Mouse (Mus musculus) liver, embryonic 14.5 days (tissue): ENCODE data around the gene Srxn1. TPM values are rescaled to one million over a fixed set of nuclear protein-coding genes. Genes with fewer than 3 reads are reported as not detected.
"Not testable (repeated sequence)": the region's sequence is repeated elsewhere in the genome, so short reads cannot be mapped to it uniquely, and the experiment has no call there.

ENCODE experiments used
- ATAC-seq: fragments of 200-750 bp; cut with Nextera tagmentation; 2 replicates; pipeline ENCODE4 v1.8.0; 2017; ENCODE audit warnings: moderate number of reproducible peaks, mild to moderate bottlenecking, moderate library complexity; ENCODE audit not compliant: insufficient read depth
- DNase-seq, 3 experiments: peaks; one replicate each; pipeline ENCODE4 v3.0.0-alpha.2; 2012 to 2013; ENCODE audit warnings: low read depth in 3 of 3, low spot score in 3 of 3
- H3K27ac ChIP-seq: fragments of 300-500 bp; sonication (generic); 2 replicates; pipeline ENCODE4 v1.5.1; 2014; ENCODE audit warnings: moderate library complexity, mild to moderate bottlenecking, control low read depth, inconsistent platforms
- H3K27me3 ChIP-seq: fragments of 300-500 bp; sonication (generic); 2 replicates; pipeline ENCODE4 v1.6.1; 2014; ENCODE audit warnings: mild to moderate bottlenecking, low read length, moderate library complexity; ENCODE audit not compliant: control insufficient read depth, insufficient read depth
- H3K36me3 ChIP-seq: fragments of 300-500 bp; sonication (generic); replicated peaks from 2 replicates; pipeline ENCODE4 v1.6.1; 2014; ENCODE audit warnings: low read depth; ENCODE audit not compliant: control insufficient read depth, insufficient read depth
- H3K4me1 ChIP-seq, 2 experiments: fragments of 200-500 bp in 1 of 2; fragments of 300-500 bp in 1 of 2; sonication (generic) in 1 of 2; replicated peaks; 2 replicates each; pipeline ENCODE4 v1.6.1; 2012 to 2014; ENCODE audit warnings: antibody characterized with exemption in 1 of 2, inconsistent platforms in 1 of 2, low read length in 1 of 2; ENCODE audit not compliant: control insufficient read depth in 2 of 2, insufficient read depth in 2 of 2
- H3K4me2 ChIP-seq: fragments of 300-500 bp; sonication (generic); 2 replicates; pipeline ENCODE4 v1.6.1; 2014; ENCODE audit warnings: low read depth, mild to moderate bottlenecking, control low read depth, moderate library complexity
- H3K4me3 ChIP-seq, 2 experiments: fragments of 200-500 bp in 1 of 2; fragments of 300-500 bp in 1 of 2; sonication (generic) in 1 of 2; 2 replicates each; pipeline ENCODE4 v1.5.1; 2012 to 2014; ENCODE audit warnings: low read depth in 2 of 2, low read length in 2 of 2, mild to moderate bottlenecking in 2 of 2, control low read depth in 1 of 2, inconsistent platforms in 1 of 2, moderate library complexity in 1 of 2; ENCODE audit not compliant: insufficient read depth in 1 of 2
- H3K9ac ChIP-seq: fragments of 300-500 bp; sonication (generic); replicated peaks from 2 replicates; pipeline ENCODE4 v1.6.1; 2014; ENCODE audit warnings: mild to moderate bottlenecking, control low read depth, moderate library complexity
- H3K9me3 ChIP-seq: fragments of 300-500 bp; sonication (generic); 2 replicates; pipeline ENCODE4 v1.6.1; 2016; ENCODE audit warnings: low read length, mixed read lengths; ENCODE audit not compliant: control insufficient read depth
- CTCF ChIP-seq: IDR thresholded peaks from 2 replicates; pipeline ENCODE4 v1.5.1; 2016; ENCODE audit warnings: antibody characterized with exemption, low read depth, control low read depth
- EP300 ChIP-seq: IDR thresholded peaks from 2 replicates; pipeline ENCODE4 v1.6.1; 2016; ENCODE audit warnings: antibody characterized with exemption, low read depth
- WGBS: fragments of 180-500 bp; shearing (Covaris S2); extraction: QIAGEN DNeasy Blood & Tissue Kit; methylation state at CpG from one replicate; pipeline ENCODE4 v1.1.7; 2014; ENCODE audit not compliant: insufficient replicate concordance; 5-methylcytosine and 5-hydroxymethylcytosine counted together
- polyA plus RNA-seq, 2 experiments: library from polyadenylated mRNA; depleted of rRNA in 1 of 2; stranded (reverse) in 1 of 2; unstranded in 1 of 2; fragments of >200 nt; fragmentation: Nextera tagmentation in 1 of 2; extraction: Ambion mirVana in 1 of 2; gene quantifications; 2 replicates each; pipeline versions ENCODE4 v1.2.1 to v1.2.3; 2012 to 2014

Srxn1 gene
- polyA plus RNA-seq (2012; rRNA removed), result 11.0 and 13.3 TPM in 2 replicates
- polyA plus RNA-seq (2014; fragmentation: Nextera tagmentation; extraction: Ambion mirVana), result 10.6 and 13.5 TPM in 2 replicates

GRCm38 (mm10) chr2:152105318-152106224, at the start of gene Srxn1:
Gene Srxn1 (plus strand): TSS chr2:152105516.
- Histone ChIP-seq H3K9ac (peak within 1 kb of the TSS; percentile 99), H3K9me3 (no peaks in the 10 kb centered on the region), H3K4me3 (peak within 1 kb of the TSS; percentile 61 to 90), H3K4me1 (peaks cover 8 to 13% of the 10 kb centered on the region in 2 experiments; a peak in 3 of 4 replicates), H3K27ac (peak within 1 kb of the TSS; percentile 88), H3K36me3 (peaks cover 4% of the 10 kb centered on the region), H3K4me2 (peak within 1 kb of the TSS; percentile 76), H3K27me3 (no peaks in the 10 kb centered on the region)
- under 1% methylated on average over 82 of the region's 84 CpGs for WGBS
- TF ChIP-seq CTCF, result peak; percentile 70
- TF ChIP-seq EP300, result peak; percentile 71
- peak; percentile 96 for ATAC-seq
- DNase-seq, result peak; percentile 81 to 85 (median 81)

DNA sequence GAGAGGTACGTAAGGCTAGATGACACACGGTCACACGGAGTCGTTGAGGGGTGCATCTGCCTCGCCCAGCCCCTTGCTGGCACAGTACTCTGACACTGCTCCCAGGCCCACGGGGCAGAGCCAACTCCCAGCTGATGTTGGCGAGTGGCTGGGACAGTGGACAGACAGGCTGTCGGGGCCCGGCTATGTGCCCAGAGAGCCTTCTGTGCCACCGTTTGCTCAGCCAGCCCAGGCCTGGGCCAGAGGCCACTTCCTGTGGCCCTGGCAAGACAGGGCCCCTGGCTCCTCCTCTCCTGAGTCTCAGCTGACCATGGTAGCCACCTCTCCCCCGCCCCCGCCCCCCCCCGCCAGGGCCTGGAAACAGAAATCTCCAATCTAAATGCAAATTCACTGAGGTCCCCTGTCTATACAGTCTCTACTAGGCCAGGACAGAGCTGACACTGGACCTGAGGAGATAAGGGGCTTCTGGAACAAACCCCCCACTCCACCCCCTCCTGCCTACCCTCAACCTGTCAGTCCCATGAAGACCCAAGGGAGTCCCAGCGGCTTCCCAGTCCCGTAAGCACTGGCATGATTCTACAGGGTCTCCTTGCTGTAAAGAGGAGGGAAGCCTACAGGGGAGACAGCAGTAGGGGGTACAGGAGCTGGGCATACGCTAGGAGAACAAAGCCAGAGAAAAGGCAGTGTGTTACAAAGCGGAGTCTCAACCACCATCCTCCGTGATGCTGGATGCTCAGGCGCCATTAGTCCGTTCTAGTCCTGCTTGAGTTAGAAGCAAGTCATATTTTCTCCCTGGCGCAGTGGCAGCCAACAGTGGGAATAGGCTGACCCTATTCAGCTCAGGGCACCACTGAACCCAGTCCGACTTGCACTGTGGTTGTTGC, 48.7 kb upstream of the Srxn1 start:
- Histone ChIP-seq H3K27me3 (peaks cover 2% of the 10 kb centered on the region), H3K9me3 (no peaks in the 10 kb centered on the region), H3K4me1 (no peaks in the 10 kb centered on the region), H3K4me3 (no peak overlapping the region), H3K4me2 (no peak overlapping the region), H3K9ac (no peak overlapping the region), H3K36me3 (no peaks in the 10 kb centered on the region), H3K27ac (no peak overlapping the region)
- TF ChIP-seq CTCF, result no peak
- no peak for TF ChIP-seq EP300
- DNase-seq, result no peak
- no peak for ATAC-seq
- 54% methylated on average over 22 of the region's 22 CpGs for WGBS

DNA sequence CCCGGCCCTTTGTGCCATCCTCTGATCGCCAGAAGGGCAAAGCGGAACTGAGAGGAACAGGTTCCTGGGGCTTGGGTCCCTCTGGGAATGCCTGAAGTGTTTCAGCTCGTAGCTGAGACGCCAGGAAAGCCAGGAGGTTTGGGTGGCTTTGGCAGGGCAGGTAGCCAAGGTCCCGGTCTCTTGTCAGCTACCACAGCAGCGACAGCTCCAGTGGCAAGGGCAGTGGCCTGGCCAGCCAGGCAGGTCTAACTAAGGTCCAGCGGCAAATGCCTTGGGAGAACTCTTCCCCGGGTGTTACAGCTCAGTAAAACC, 48.1 kb upstream of the Srxn1 start:
- no peak for ATAC-seq
- Histone ChIP-seq H3K27ac (no peak overlapping the region), H3K36me3 (no peaks in the 10 kb centered on the region), H3K4me2 (no peak overlapping the region), H3K9me3 (no peaks in the 10 kb centered on the region), H3K4me1 (no peaks in the 10 kb centered on the region), H3K4me3 (no peak overlapping the region), H3K27me3 (peaks cover 2% of the 10 kb centered on the region), H3K9ac (no peak overlapping the region)
- DNase-seq, result no peak
- 49% methylated on average over 9 of the region's 9 CpGs for WGBS
- no peak for TF ChIP-seq EP300
- no peak for TF ChIP-seq CTCF

- H3K9me3 ChIP-seq, H3K4me2 ChIP-seq, H3K27me3 ChIP-seq, H3K9ac ChIP-seq, H3K4me3 ChIP-seq, ATAC-seq, H3K27ac ChIP-seq, DNase-seq, H3K4me1 ChIP-seq, H3K36me3 ChIP-seq: not testable (repeated sequence)
- WGBS, result 46% methylated on average over 3 of the region's 3 CpGs
Measured at GRCm38 (mm10) chr2:152062817-152063216, 42.5 kb upstream of the Srxn1 start.
